Mouse (Mus musculus) embryonic facial prominence, embryonic 10.5 days (tissue): Measurements from ENCODE around the gene 1700061G19Rik. TPM values are rescaled to one million over a fixed set of nuclear protein-coding genes. Genes with fewer than 3 reads are reported as not detected.
A peak's percentile ranks its signal among the peaks of the same experiment; 100 is the strongest.
"Not testable (repeated sequence)": the region's sequence is repeated elsewhere in the genome, so short reads cannot be mapped to it uniquely, and the experiment has no call there.

Experiments
- DNase-seq: peaks from one replicate; pipeline ENCODE4 v3.0.0-alpha.2; 2017; ENCODE audit warnings: low spot score
- H3K27ac ChIP-seq: fragments of 300-500 bp; sonication (generic); replicated peaks from 2 replicates; pipeline ENCODE4 v1.5.1; 2016; ENCODE audit warnings: mild to moderate bottlenecking
- H3K27me3 ChIP-seq: fragments of 300-500 bp; sonication (generic); replicated peaks from 2 replicates; pipeline ENCODE4 v1.6.1; 2016; ENCODE audit warnings: low read depth, mild to moderate bottlenecking; ENCODE audit not compliant: poor library complexity, severe bottlenecking
- H3K36me3 ChIP-seq: fragments of 300-500 bp; sonication (generic); replicated peaks from 2 replicates; pipeline ENCODE4 v1.6.1; 2016; ENCODE audit warnings: mild to moderate bottlenecking, moderate library complexity
- H3K4me1 ChIP-seq: fragments of 300-500 bp; sonication (generic); 2 replicates; pipeline ENCODE4 v1.6.1; 2016
- H3K4me3 ChIP-seq: fragments of 300-500 bp; sonication (generic); 2 replicates; pipeline ENCODE4 v1.5.1; 2016; ENCODE audit warnings: mild to moderate bottlenecking, moderate library complexity
- H3K9me3 ChIP-seq: fragments of 300-500 bp; sonication (generic); 2 replicates; pipeline ENCODE4 v1.6.1; 2016; ENCODE audit warnings: mild to moderate bottlenecking
- WGBS: fragments of 180-500 bp; shearing (Covaris S2); methylation state at CpG from one replicate; pipeline ENCODE4 v1.1.7; 2016; 5-methylcytosine and 5-hydroxymethylcytosine counted together
- polyA plus RNA-seq: library from polyadenylated mRNA; unstranded; fragments of >200 nt; fragmentation: Nextera tagmentation; extraction: Ambion mirVana; gene quantifications from 2 replicates; pipeline ENCODE4 v1.2.1, GENCODE M21; 2016

Gene 1700061G19Rik
- polyA plus RNA-seq, 1 experiment from 2014 or later, result 0.52 TPM

DNA sequence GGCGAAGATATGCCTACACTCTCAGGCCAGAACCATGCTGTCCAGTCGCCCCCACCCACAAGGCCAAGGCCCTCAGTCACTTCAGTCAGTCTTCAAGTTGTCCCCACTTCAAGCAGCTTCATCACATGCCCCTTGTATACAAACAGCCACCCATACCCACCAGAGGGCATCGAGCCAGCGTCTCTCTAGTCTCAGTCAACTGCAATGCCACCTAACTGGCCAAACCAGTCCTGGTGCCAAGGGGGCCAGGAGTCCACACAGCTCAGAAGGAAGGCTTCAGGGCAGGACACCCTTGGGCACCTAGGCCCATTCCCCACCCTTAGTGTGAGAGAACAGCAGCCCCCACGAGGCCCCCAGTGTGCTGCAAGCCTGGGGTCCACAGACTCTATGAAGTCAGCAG lies 31.8 kb downstream of the 1700061G19Rik start:
- H3K4me3 ChIP-seq, result no peak overlapping the region
- no peak for DNase-seq
- H3K4me1 ChIP-seq, result no peaks in the 10 kb centered on the region
- 88% methylated on average over 5 of the region's 5 CpGs for WGBS
- peaks cover 100% of the 10 kb centered on the region for H3K36me3 ChIP-seq
- no peaks in the 10 kb centered on the region for H3K9me3 ChIP-seq
- no peaks in the 10 kb centered on the region for H3K27me3 ChIP-seq
- no peak overlapping the region for H3K27ac ChIP-seq

DNA sequence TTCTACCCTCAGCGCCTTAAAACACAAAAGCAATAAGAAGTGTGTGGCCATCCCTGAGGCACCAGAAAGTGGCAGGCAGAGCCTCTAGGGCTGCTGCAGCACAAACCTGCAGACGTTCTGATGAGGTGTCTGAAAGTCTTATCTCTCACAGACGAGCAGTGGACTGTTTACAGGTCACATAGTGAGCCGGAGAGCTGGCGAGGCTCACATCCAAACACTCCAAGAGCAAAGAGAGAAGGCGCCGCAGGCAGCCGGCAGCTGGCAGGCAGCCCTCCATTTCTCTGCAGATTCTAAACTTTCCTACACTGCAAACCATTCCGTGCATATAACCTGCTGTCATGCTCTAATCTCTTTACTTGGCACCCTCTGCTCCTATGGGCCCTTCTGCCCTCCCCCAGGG lies 32.6 kb downstream of the 1700061G19Rik start:
- H3K9me3 ChIP-seq, result no peaks in the 10 kb centered on the region
- peaks cover 100% of the 10 kb centered on the region for H3K36me3 ChIP-seq
- 85% methylated on average over 9 of the region's 9 CpGs for WGBS
- DNase-seq, result no peak
- H3K4me1 ChIP-seq, result no peaks in the 10 kb centered on the region
- H3K27ac ChIP-seq, result no peak overlapping the region
- H3K4me3 ChIP-seq, result no peak overlapping the region
- H3K27me3 ChIP-seq, result no peaks in the 10 kb centered on the region

DNA sequence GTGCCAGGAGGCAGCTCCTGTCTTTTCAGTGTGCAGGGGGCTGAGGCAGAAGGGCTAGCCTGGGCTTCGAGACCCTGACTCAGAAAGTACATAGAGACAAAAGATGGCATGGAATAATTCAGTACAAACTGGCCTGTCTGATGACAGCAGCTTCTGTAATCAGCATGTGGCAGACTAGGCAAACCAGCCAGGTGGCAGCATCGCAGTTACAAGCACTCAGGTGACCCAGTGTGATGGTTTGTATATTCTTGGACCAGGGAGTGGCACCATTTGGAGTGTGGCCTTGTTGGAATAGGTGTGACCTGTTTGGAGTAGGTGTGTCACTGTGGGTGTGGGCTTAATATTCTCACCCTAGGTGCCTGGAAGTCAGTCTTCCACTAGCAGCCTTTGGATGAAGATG lies 34.5 kb downstream of the 1700061G19Rik start:
- not testable (repeated sequence) for H3K27ac ChIP-seq, H3K4me3 ChIP-seq, H3K27me3 ChIP-seq, DNase-seq, H3K9me3 ChIP-seq, H3K4me1 ChIP-seq
- 90% methylated on average over 2 of the region's 2 CpGs for WGBS
- peaks cover 100% of the 10 kb centered on the region for H3K36me3 ChIP-seq

DNA sequence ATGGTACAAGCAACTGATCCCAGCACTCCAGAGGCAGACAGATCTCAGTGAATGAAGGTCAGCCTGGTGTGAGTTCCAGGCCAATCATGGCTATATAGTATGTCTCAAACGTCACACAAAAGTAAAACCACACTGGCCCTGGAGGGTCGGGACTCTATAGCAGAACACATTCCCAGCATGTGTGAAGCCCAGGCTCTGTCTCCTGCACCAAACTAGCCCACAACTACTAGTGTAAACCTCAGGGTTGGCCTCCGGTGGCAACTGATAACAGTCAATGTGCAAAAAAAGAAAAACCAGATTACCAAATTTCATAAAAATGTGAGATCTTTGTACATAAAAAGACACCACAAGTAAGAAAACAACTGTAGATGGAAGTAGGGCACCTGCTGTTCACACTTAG lies 37.7 kb downstream of the 1700061G19Rik start:
- no peak for DNase-seq

DNA sequence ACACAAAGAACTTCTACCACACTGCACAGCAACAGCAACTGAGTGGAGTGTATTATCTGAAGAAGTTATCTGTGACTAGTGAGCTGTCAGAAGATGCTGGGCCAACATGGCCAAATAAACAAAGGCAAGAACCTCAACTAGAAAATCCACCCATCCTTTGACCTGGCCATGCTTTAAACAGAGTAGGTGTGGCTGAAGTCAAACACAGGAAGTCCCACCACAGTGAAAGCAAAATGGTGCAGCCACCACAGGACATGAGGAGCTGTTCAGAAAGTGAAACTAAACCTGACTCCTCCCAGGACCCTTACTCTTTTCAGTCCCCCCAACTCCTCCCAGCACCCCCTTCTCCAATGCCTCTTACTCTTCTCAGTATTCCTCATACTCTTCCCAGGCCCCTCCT lies 38.2 kb downstream of the 1700061G19Rik start:
- no peaks in the 10 kb centered on the region for H3K4me1 ChIP-seq
- no peak overlapping the region for H3K27ac ChIP-seq
- DNase-seq, result no peak
- peaks cover 99% of the 10 kb centered on the region for H3K36me3 ChIP-seq
- no peak overlapping the region for H3K4me3 ChIP-seq
- no peaks in the 10 kb centered on the region for H3K27me3 ChIP-seq
- no peaks in the 10 kb centered on the region for H3K9me3 ChIP-seq

More for the DNA sequence above, 37.7 kb downstream of the 1700061G19Rik start:
- Histone ChIP-seq H3K27ac (no peak overlapping the region), H3K4me3 (no peak overlapping the region), H3K36me3 (peaks cover 99% of the 10 kb centered on the region), H3K9me3 (no peaks in the 10 kb centered on the region), H3K27me3 (no peaks in the 10 kb centered on the region), H3K4me1 (no peaks in the 10 kb centered on the region)
- 90% methylated on average over 3 of the region's 3 CpGs for WGBS

DNA sequence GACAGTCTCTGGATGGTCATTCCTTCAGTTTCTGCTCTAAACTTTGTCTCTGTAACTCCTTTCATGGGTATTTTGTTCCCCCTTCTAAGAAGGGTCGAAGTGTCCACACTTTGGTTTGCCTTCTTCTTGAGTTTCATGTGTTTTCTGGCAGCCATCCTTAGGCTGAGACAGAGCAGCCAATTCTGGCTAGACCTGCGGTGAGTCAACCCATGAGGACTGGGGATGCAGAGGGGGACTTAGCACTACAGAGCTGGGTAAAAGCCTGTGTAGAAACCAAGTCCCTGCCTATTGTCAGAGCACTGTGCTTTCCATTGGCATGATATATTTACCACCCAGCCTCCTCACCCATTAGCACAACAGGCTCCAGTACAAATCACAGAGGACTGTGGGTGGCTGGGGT lies 41.9 kb downstream of the 1700061G19Rik start:
- no peak for DNase-seq
- Histone ChIP-seq H3K9me3 (no peaks in the 10 kb centered on the region), H3K27ac (no peak overlapping the region), H3K36me3 (peaks cover 99% of the 10 kb centered on the region), H3K4me3 (no peak overlapping the region), H3K4me1 (no peaks in the 10 kb centered on the region), H3K27me3 (no peaks in the 10 kb centered on the region)
- WGBS, result 95% methylated on average over 2 of the region's 2 CpGs

DNA sequence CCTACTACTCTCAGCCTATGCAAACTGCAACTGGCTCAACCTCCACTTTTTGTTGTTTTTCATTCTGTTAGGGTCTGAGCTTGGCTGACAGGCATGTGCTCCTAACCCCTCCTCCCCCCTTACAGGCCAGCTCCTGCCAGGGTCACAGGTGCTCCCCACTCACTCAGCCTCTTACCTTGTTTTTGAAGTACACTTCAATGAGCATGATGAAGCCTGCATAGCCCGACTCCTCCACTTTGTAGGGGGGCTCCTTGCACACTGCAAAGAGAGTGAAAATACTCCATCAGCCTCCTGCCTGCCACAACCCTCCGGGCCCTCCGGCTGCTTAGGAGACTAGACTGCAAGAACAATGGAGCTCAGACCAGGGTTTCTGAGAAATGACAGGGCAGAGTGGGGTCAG lies 44.4 kb downstream of the 1700061G19Rik start:
- peaks cover 99% of the 10 kb centered on the region for H3K36me3 ChIP-seq
- WGBS, result 88% methylated on average over 3 of the region's 3 CpGs
- no peak for DNase-seq
- no peaks in the 10 kb centered on the region for H3K9me3 ChIP-seq
- no peaks in the 10 kb centered on the region for H3K4me1 ChIP-seq
- H3K4me3 ChIP-seq, result no peak overlapping the region
- no peaks in the 10 kb centered on the region for H3K27me3 ChIP-seq
- no peak overlapping the region for H3K27ac ChIP-seq

DNA sequence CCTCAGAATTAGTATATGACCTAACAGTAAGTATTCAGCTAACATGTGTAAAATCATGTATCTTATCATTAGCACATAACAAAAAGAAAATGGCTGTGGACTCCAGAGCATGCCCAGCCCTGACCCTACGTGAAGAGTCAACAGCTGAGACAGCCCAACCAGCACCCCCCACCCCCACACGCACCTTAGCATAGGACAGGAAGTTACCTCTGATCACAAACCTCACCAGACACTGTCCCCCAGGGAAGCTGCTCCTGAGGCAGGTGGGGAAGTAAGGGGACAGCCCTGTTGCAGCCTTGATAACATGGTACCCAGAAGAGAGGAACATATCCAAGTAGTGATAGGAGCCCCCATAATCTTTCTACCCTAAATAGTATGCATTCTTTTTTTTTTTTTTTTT lies 50.7 kb downstream of the 1700061G19Rik start:
- DNase-seq, result no peak
- Histone ChIP-seq H3K4me1 (no peaks in the 10 kb centered on the region), H3K9me3 (no peaks in the 10 kb centered on the region), H3K36me3 (peaks cover 99% of the 10 kb centered on the region), H3K4me3 (no peak overlapping the region), H3K27me3 (no peaks in the 10 kb centered on the region), H3K27ac (no peak overlapping the region)
- WGBS, result 91% methylated on average over 2 of the region's 2 CpGs

DNA sequence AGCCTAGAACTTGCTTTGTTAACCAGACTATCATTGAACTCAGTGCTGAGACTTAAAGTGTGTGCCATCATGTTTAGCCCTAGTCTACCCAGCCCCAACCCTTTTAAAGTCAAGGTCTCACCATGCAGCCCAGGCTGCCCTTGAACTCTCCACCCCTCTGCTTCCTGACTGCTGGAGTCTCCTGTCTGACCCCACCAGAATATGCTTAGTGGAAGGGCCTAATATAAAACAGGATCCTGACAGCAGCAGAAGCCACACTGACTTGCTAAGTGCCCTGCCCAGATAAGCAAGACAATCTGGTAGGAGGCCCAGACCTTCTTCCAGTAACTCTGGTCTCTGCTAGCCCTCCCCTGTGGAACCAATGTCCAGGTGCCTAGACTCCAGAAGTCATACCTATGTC lies 53.8 kb downstream of the 1700061G19Rik start:
- Histone ChIP-seq H3K27ac (no peak overlapping the region), H3K36me3 (peaks cover 99% of the 10 kb centered on the region), H3K9me3 (no peaks in the 10 kb centered on the region), H3K4me1 (peaks cover 24% of the 10 kb centered on the region), H3K4me3 (no peak overlapping the region), H3K27me3 (no peaks in the 10 kb centered on the region)
- no peak for DNase-seq

DNA sequence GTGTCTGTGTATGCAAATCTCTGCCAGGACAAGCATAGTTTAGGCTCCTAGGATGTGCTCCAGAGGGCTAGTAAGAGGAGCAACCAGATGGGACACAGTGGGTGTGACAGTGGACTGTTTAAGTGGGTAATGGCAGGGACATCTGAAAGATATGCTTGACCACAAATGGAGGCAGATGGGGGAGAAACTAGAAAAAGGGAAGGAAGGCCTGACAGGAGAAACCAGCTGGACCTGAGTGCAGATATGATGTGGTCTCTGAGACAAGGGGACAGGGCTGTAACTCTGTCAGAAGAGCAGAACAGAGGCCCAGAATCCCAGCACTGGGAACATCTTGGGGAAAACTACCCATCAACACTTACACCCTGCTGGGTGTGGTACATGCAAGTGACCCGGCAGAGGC lies 54.3 kb downstream of the 1700061G19Rik start:
- no peaks in the 10 kb centered on the region for H3K27me3 ChIP-seq
- no peak for DNase-seq
- H3K4me3 ChIP-seq, result no peak overlapping the region
- H3K27ac ChIP-seq, result no peak overlapping the region
- peaks cover 28% of the 10 kb centered on the region for H3K4me1 ChIP-seq
- H3K36me3 ChIP-seq, result peaks cover 95% of the 10 kb centered on the region
- 83% methylated on average over 1 of the region's 1 CpGs for WGBS
- H3K9me3 ChIP-seq, result no peaks in the 10 kb centered on the region

DNA sequence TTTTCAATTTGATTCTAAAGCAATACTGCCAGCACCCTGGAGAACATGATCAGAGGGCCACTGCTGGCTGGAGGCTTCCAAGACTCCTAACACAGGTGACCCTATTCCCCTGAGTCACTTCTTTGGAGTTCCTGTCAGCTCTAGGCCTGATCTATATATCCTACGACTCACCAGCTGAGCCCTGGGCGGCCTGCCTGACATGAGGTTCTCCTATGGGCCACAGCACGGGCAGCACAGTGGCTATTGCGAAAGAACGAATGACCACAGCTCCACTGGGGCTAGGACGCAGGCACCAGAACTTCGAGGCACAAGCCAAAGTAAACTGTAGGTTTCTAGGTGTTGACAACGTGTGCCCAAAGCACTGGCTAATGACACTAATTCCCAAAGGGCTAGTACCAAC lies 54.7 kb downstream of the 1700061G19Rik start:
- peaks cover 30% of the 10 kb centered on the region for H3K4me1 ChIP-seq
- no peaks in the 10 kb centered on the region for H3K27me3 ChIP-seq
- no peak for DNase-seq
- 92% methylated on average over 8 of the region's 8 CpGs for WGBS
- H3K27ac ChIP-seq, result no peak overlapping the region
- H3K4me3 ChIP-seq, result no peak overlapping the region
- H3K9me3 ChIP-seq, result no peaks in the 10 kb centered on the region
- peaks cover 90% of the 10 kb centered on the region for H3K36me3 ChIP-seq

DNA sequence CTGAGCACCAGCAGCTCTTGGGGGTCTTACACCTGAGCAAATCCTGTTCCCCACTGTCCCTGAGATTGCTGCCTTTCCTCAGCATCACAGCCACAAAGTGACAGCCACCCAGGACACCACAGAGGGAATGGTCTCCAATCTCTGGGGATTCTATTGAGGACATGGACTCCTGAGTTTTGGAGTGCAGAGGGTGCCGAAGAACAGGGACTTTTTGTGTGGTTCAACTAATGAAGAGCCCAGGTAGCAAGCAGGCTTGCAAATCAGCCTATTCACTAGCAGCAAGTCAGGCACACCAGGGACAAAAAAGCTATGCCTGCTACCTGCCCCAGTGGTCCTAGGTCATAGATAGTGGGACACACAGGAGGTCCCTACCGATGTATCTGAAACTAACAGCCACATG lies 58.1 kb downstream of the 1700061G19Rik start:
- H3K27ac ChIP-seq, result no peak overlapping the region

DNA sequence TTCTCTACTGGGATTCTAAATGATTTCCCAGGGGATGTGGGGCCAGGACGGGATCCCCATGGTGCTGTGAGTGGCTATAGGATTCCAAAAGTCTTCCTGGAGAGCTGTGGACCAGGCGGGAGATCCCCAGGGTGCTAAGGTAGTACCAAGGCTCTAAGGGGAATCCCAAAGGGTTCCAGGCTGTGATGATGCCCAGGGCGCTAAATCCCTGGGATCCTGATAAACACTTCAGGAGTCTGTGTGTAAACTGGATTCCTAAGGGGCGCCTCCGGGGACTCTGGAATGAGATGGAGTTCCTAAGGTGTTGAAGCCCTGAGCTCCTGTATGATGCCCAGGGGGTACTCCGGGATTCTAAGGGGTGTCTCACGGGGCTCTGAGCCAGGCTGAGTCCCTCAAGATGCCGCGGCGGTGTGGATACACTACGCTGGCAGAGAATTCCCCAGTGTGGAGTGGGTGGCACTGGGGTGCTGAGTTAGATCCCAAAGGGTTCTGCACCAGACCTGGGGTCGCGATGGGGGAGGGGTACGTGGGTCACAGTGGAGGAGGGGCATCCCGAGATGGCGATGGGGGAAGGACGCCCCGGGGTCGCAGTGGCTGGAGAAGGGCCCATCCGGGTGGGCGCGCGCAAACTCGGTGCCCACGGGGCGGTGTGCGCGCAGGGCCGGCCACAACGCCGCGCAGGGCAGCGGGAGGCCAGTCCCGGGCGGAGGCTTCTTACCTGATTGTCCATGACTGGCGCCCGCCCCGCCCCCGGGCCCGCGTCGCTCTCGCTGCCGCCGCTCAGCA lies 59.5 kb downstream of the 1700061G19Rik start:
- H3K4me3 ChIP-seq, result peak overlapping the region; percentile 94
- H3K4me1 ChIP-seq, result peaks cover 34% of the 10 kb centered on the region
- H3K9me3 ChIP-seq, result 0 out of 2 replicates have a peak, but pooled peaks cover 2% of the 10 kb centered on the region
- H3K36me3 ChIP-seq, result peaks cover 44% of the 10 kb centered on the region
- peaks cover 5% of the 10 kb centered on the region; the same call in 1 of the 2 replicates for H3K27me3 ChIP-seq
- DNase-seq, result no peak
- peak overlapping the region; percentile 97 for H3K27ac ChIP-seq
- WGBS, result 1% methylated on average over 45 of the region's 45 CpGs

More for the DNA sequence above, 58.1 kb downstream of the 1700061G19Rik start:
- 94% methylated on average over 2 of the region's 2 CpGs for WGBS
- H3K9me3 ChIP-seq, result 0 out of 2 replicates have a peak, but pooled peaks cover 2% of the 10 kb centered on the region
- DNase-seq, result no peak
- H3K4me1 ChIP-seq, result peaks cover 34% of the 10 kb centered on the region
- H3K36me3 ChIP-seq, result peaks cover 57% of the 10 kb centered on the region
- peak overlapping the region; percentile 94 for H3K4me3 ChIP-seq
- H3K27me3 ChIP-seq, result peaks cover 5% of the 10 kb centered on the region; the same call in 1 of the 2 replicates
